In the genomic region with DNA sequence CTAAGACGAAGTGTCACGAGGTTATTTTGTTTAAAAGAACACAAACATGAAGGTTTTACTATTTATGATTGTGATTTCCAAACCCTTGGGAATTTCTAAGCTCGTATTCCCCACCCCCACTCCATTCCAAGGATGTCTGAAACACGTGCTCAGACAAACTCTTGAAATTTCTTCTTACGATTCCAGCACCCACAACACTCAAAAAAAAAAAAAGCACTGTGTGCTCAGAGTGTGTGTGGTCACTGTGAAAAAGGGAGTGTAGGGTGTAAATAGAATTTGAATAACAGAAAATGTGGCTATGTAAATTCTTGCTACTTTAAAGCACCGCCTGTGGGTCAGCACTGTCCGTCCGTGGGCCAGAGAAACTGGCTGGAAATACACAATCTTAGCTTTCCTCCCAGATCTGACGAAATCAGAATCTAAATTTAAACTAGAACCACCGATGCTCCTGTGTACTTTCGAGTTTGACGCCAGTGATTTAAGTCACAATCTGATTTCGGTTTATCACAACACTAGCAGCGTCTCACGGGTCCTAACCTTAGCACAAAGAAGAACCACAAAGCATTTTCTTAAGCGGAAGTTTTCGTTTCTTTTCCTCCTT, we compare ENCODE assay signal across 8 mouse cellular contexts. TPM values are rescaled to one million over a fixed set of nuclear protein-coding genes. Genes with fewer than 3 reads are reported as not detected.
DNase-seq lines count a peak whose midpoint lies in the region; ATAC-seq lines count a peak whose summit lies in the region.

No protein-coding gene starts in this region.

- H3K9ac ChIP-seq in embryonic facial prominence, embryonic 14.5 days (ENCODE audit: low read depth, low read length), result peak overlapping the region; percentile 87
- peak overlapping the region; percentile 90 for H3K9ac ChIP-seq in kidney, embryonic 16.5 days (replicated peaks; ENCODE audit: low read length)
- H3K9ac ChIP-seq in midbrain, embryonic 13.5 days (replicated peaks), result peak overlapping the region; percentile 80

- 23% methylated on average over 17 of the region's 17 CpGs for WGBS in embryonic facial prominence, embryonic 14.5 days
- 27% methylated on average over 17 of the region's 17 CpGs for WGBS in kidney, embryonic 16.5 days
- WGBS in midbrain, embryonic 13.5 days, result 21% methylated on average over 17 of the region's 17 CpGs

- H3K9me3 ChIP-seq in erythroblast, embryonic 14.5 days (ENCODE audit: control insufficient read depth, low read length), result no peaks in the 10 kb centered on the region
- H3K9me3 ChIP-seq in embryonic facial prominence, embryonic 14.5 days (ENCODE audit: control insufficient read depth, low read length), result no peaks in the 10 kb centered on the region
- no peaks in the 10 kb centered on the region for H3K9me3 ChIP-seq in kidney, embryonic 16.5 days (ENCODE audit: low read length)
- H3K9me3 ChIP-seq in midbrain, embryonic 13.5 days, result no peaks in the 10 kb centered on the region

- peaks cover 8% of the 10 kb centered on the region for H3K4me1 ChIP-seq in erythroblast, embryonic 14.5 days (ENCODE audit: control insufficient read depth)
- no peaks in the 10 kb centered on the region for H3K4me1 ChIP-seq in embryonic facial prominence, embryonic 14.5 days (ENCODE audit: control insufficient read depth, insufficient read depth, low read length)
- H3K4me1 ChIP-seq in kidney, embryonic 16.5 days (ENCODE audit: insufficient read depth, low read length), result no peaks in the 10 kb centered on the region
- H3K4me1 ChIP-seq in midbrain, embryonic 13.5 days (replicated peaks), result peaks cover 19% of the 10 kb centered on the region

- peak; percentile 70 for DNase-seq in A20 (ENCODE audit: low read depth, low spot score)
- DNase-seq in embryonic facial prominence, embryonic 14.5 days (ENCODE audit: low spot score), result peak; percentile 2
- no peak for DNase-seq in layer of hippocampus, postnatal 25 days (ENCODE audit: extremely low spot score in 1 of 2, low spot score in 1 of 2)
- DNase-seq in layer of hippocampus, postnatal 10 days (ENCODE audit: low spot score in 2 of 2), result no peak

- ATAC-seq in erythroblast, adult 5-6 weeks (replicated peaks; ENCODE audit: low FRiP score, poor library complexity, severe bottlenecking), result no peak
- 0 out of 2 replicates have a peak, but pooled peaks have one; percentile 20 for ATAC-seq in embryonic facial prominence, embryonic 14.5 days (ENCODE audit: low read depth)
- peak; percentile 29; the same call in 1 of the 2 replicates for ATAC-seq in kidney, embryonic 16.5 days (ENCODE audit: low FRiP score, low TSS enrichment)
- ATAC-seq in midbrain, embryonic 13.5 days, result 0 out of 2 replicates have a peak, but pooled peaks have one; percentile 7

- H3K27ac ChIP-seq in embryonic facial prominence, embryonic 14.5 days (replicated peaks; ENCODE audit: low read depth, low read length), result peak overlapping the region; percentile 90
- peak overlapping the region; percentile 95 for H3K27ac ChIP-seq in kidney, embryonic 16.5 days (ENCODE audit: low read length)
- H3K27ac ChIP-seq in midbrain, embryonic 13.5 days, result peak overlapping the region; percentile 89

- H3K36me3 ChIP-seq in erythroblast, embryonic 14.5 days (ENCODE audit: control insufficient read depth), result no peaks in the 10 kb centered on the region
- no peaks in the 10 kb centered on the region for H3K36me3 ChIP-seq in embryonic facial prominence, embryonic 14.5 days (ENCODE audit: control insufficient read depth, insufficient read depth, low read length)
- no peaks in the 10 kb centered on the region for H3K36me3 ChIP-seq in kidney, embryonic 16.5 days (ENCODE audit: insufficient read depth, low read length)
- H3K36me3 ChIP-seq in midbrain, embryonic 13.5 days, result no peaks in the 10 kb centered on the region

- H3K27me3 ChIP-seq in erythroblast, embryonic 14.5 days (ENCODE audit: control insufficient read depth), result peaks cover 3% of the 10 kb centered on the region; the same call in 1 of the 2 replicates
- no peaks in the 10 kb centered on the region for H3K27me3 ChIP-seq in embryonic facial prominence, embryonic 14.5 days (replicated peaks; ENCODE audit: control insufficient read depth, insufficient read depth, low read length)
- H3K27me3 ChIP-seq in kidney, embryonic 16.5 days (ENCODE audit: insufficient read depth, low read length), result no peaks in the 10 kb centered on the region; the same call in 1 of the 2 replicates
- peaks cover 4% of the 10 kb centered on the region; the same call in 1 of the 2 replicates for H3K27me3 ChIP-seq in midbrain, embryonic 13.5 days

- peak overlapping the region; percentile 71 for H3K4me3 ChIP-seq in erythroblast, embryonic 14.5 days (replicated peaks)
- peak overlapping the region; percentile 62 for H3K4me3 ChIP-seq in embryonic facial prominence, embryonic 14.5 days (ENCODE audit: low read depth, low read length)
- H3K4me3 ChIP-seq in kidney, embryonic 16.5 days (ENCODE audit: low read length), result peak overlapping the region; percentile 65
- peak overlapping the region; percentile 61 for H3K4me3 ChIP-seq in midbrain, embryonic 13.5 days (replicated peaks)

- H3K4me2 ChIP-seq in embryonic facial prominence, embryonic 14.5 days (ENCODE audit: low read depth, low read length), result peak overlapping the region; percentile 54
- peak overlapping the region; percentile 49 for H3K4me2 ChIP-seq in kidney, embryonic 16.5 days (replicated peaks; ENCODE audit: low read depth, low read length)
- peak overlapping the region; percentile 53 for H3K4me2 ChIP-seq in midbrain, embryonic 13.5 days (replicated peaks)

RNA-seq across cellular contexts. Expression of a gene that starts 0.8 kb away (rescaled TPM):
- polyA plus RNA-seq in erythroblast, embryonic 14.5 days (2012), result not detected in 2 replicates
- 3.3 and 4.8 TPM in 2 replicates for total RNA-seq in erythroblast, adult 5-6 weeks (2015; ENCODE audit: low replicate concordance)
- total RNA-seq in erythroblast, adult 5-6 weeks (2017; ENCODE audit: low replicate concordance), result 2.8 and 6.0 TPM in 2 replicates
- 18.4 and 20.8 TPM in 2 replicates for polyA plus RNA-seq in embryonic facial prominence, embryonic 14.5 days (2014; fragmentation: Nextera tagmentation; extraction: Ambion mirVana)
- polyA plus RNA-seq in kidney, embryonic 16.5 days (2015; fragmentation: Nextera tagmentation; extraction: Ambion mirVana), result 21.2 and 24.9 TPM in 2 replicates
- 25.1 and 25.3 TPM in 2 replicates for polyA plus RNA-seq in midbrain, embryonic 13.5 days (2015; fragmentation: Nextera tagmentation; extraction: Ambion mirVana)
- 10 to 100 TPM; 27.2 to 32.2 TPM for total RNA-seq in layer of hippocampus, postnatal 25 days (2021)
- total RNA-seq in layer of hippocampus, postnatal 10 days (2021), result 10 to 100 TPM; 33.8 to 38.5 TPM

RNA-seq across cellular contexts. Expression of a gene that starts 28.9 kb away (rescaled TPM):
- 0.03 TPM in 1 of 2 replicates, not detected in the other for polyA plus RNA-seq in erythroblast, embryonic 14.5 days (2012)
- total RNA-seq in erythroblast, adult 5-6 weeks (2015; ENCODE audit: low replicate concordance), result 0.63 TPM in 1 of 2 replicates, not detected in the other
- 0.28 TPM in 1 of 2 replicates, not detected in the other for total RNA-seq in erythroblast, adult 5-6 weeks (2017; ENCODE audit: low replicate concordance)
- polyA plus RNA-seq in embryonic facial prominence, embryonic 14.5 days (2014; fragmentation: Nextera tagmentation; extraction: Ambion mirVana), result 3.9 and 4.5 TPM in 2 replicates
- polyA plus RNA-seq in kidney, embryonic 16.5 days (2015; fragmentation: Nextera tagmentation; extraction: Ambion mirVana), result 4.0 and 5.1 TPM in 2 replicates
- 2.3 and 3.9 TPM in 2 replicates for polyA plus RNA-seq in midbrain, embryonic 13.5 days (2015; fragmentation: Nextera tagmentation; extraction: Ambion mirVana)
- 1 to 10 TPM in 1 of 2 experiments, not detected in 1; 1.2 TPM for total RNA-seq in layer of hippocampus, postnatal 25 days (2021)
- not detected for total RNA-seq in layer of hippocampus, postnatal 10 days (2021)

Comparison
In these comparisons a context has a peak if more than half of its experiments do, and no peak if none do; other contexts are left out.
1. DNase-seq: peak in A20 (single experiment) and embryonic facial prominence, embryonic 14.5 days (single experiment); none in layer of hippocampus, postnatal 25 days (0 of 2) and layer of hippocampus, postnatal 10 days (0 of 2).
2. RNA of a gene that starts 0.8 kb away (polyA plus RNA-seq): 25.1 to 25.3 TPM in midbrain, embryonic 13.5 days, 21.2 to 24.9 TPM in kidney, embryonic 16.5 days and 18.4 to 20.8 TPM in embryonic facial prominence, embryonic 14.5 days; not detected in erythroblast, embryonic 14.5 days; every median in the first group is over 10 times any median in the second.
3. Peak in every context shown above with its lines, with median percentiles within 50 percentile points of each other: H3K4me3 ChIP-seq, H3K27ac ChIP-seq, H3K4me2 ChIP-seq and H3K9ac ChIP-seq.